Mouse (Mus musculus): ENCODE data around the gene Itgal.

DNA sequence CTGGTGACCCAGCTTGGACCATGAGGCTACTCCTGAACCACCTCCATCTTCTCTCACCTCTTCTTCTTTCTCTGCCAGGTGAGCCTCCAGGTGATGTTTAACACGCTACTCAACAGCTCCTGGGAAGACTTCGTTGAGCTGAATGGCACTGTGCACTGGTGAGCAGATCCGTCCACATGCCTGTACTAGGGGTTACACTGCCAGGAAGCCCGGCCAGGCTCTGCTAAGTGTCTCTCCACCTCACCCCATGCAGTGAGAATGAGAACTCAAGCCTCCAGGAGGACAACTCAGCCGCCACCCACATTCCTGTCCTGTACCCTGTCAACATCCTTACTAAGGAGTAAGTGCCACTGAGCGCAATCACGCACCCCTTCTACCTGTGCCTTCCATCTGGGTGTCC, 28.9 kb downstream of the Itgal start:
- no peak for TF ChIP-seq GATA1 (IDR thresholded peaks at IDR 0.05; ENCODE audit: low read length)
- TF ChIP-seq TAL1 (IDR thresholded peaks at IDR 0.05; ENCODE audit: low read length), result no peak

Measured in erythroblast, embryonic 14.5 days (primary cell).